Mouse (Mus musculus): Measurements from ENCODE around the gene Tmem132b. TPM values are rescaled to one million over a fixed set of nuclear protein-coding genes. Genes with fewer than 3 reads are reported as not detected.

Tmem132b gene
- polyA plus RNA-seq, 1 experiment, result not detected

- no peak for TF ChIP-seq CTCF (conservative IDR thresholded peaks at IDR 0.05; ENCODE audit: insufficient read depth, insufficient read length, low read depth, low read length)
- no peak for TF ChIP-seq POLR2A (IDR thresholded peaks at IDR 0.05; ENCODE audit: low read depth, low read length)
- H3K27me3 ChIP-seq (replicated peaks; ENCODE audit: control insufficient read depth, insufficient read depth, low read length), result no peaks in the 10 kb centered on the region
- H3K4me1 ChIP-seq (ENCODE audit: control insufficient read depth, insufficient read depth, low read length), result no peaks in the 10 kb centered on the region
- WGBS, result 83% methylated on average over 3 of the region's 3 CpGs
- no peak for DNase-seq
- H3K27ac ChIP-seq (ENCODE audit: insufficient read depth, low read depth, low read length), result no peak overlapping the region
- no peak overlapping the region for H3K4me3 ChIP-seq (ENCODE audit: insufficient read depth, low read depth, low read length)
- no peaks in the 10 kb centered on the region for H3K36me3 ChIP-seq (ENCODE audit: control insufficient read depth, insufficient read depth, low read length)
Observed at GRCm38 (mm10) chr5:125829342-125829741, 297.8 kb downstream of the Tmem132b start.

DNA sequence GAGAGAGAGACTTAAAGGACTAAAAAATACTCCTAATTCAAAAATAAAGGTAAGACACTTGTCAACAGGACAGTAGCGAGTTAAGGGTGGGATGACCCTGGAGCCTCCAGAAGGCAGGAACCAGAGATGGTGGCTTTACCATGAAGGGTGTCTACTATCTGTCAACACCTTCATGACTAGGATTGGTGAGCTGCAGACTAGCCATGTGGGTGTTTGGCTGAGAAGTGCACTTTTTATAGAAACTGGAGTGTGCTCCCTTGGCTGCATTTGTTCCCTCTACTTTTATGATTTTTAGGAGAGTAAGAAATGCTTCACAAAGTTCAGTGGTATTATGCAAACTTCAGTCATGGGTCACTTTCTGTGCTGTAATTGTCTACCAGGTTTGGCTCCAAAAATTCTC lies 304.3 kb downstream of the Tmem132b start:
- 80% methylated on average over 1 of the region's 1 CpGs for WGBS
- H3K4me3 ChIP-seq (ENCODE audit: insufficient read depth, low read depth, low read length), result no peak overlapping the region
- H3K27me3 ChIP-seq (replicated peaks; ENCODE audit: control insufficient read depth, insufficient read depth, low read length), result no peaks in the 10 kb centered on the region
- no peak overlapping the region for H3K27ac ChIP-seq (ENCODE audit: insufficient read depth, low read depth, low read length)
- DNase-seq, result no peak
- H3K4me1 ChIP-seq (ENCODE audit: control insufficient read depth, insufficient read depth, low read length), result no peaks in the 10 kb centered on the region
- TF ChIP-seq CTCF (conservative IDR thresholded peaks at IDR 0.05; ENCODE audit: insufficient read depth, insufficient read length, low read depth, low read length), result no peak
- TF ChIP-seq POLR2A (IDR thresholded peaks at IDR 0.05; ENCODE audit: low read depth, low read length), result no peak
- no peaks in the 10 kb centered on the region for H3K36me3 ChIP-seq (ENCODE audit: control insufficient read depth, insufficient read depth, low read length)

DNA sequence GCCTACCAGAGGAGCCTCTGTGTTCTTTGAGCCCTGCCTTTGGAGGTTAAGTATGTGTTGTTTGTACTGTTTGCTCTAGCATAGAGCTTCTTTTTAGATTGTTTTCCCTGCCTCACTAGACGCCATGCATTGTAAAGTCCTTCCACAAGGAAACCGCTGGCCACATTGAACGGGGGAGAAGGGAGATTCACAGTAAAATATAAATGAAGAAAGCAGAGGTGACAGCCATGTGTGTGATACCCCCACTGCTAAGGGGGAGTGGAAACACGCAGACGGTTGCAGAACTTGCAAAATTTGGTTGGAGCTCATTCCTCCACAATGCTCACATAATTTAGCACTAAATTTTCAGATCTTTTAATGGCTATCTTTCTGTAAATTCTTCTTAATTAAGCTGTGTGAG lies 305.2 kb downstream of the Tmem132b start:
- TF ChIP-seq POLR2A (IDR thresholded peaks at IDR 0.05; ENCODE audit: low read depth, low read length) (no peak), CTCF (conservative IDR thresholded peaks at IDR 0.05; ENCODE audit: insufficient read depth, insufficient read length, low read depth, low read length) (no peak)
- WGBS, result 52% methylated on average over 5 of the region's 5 CpGs
- no peak for DNase-seq
- Histone ChIP-seq H3K4me1 (ENCODE audit: control insufficient read depth, insufficient read depth, low read length) (no peaks in the 10 kb centered on the region), H3K27me3 (replicated peaks; ENCODE audit: control insufficient read depth, insufficient read depth, low read length) (no peaks in the 10 kb centered on the region), H3K4me3 (ENCODE audit: insufficient read depth, low read depth, low read length) (no peak overlapping the region), H3K27ac (ENCODE audit: insufficient read depth, low read depth, low read length) (no peak overlapping the region), H3K36me3 (ENCODE audit: control insufficient read depth, insufficient read depth, low read length) (no peaks in the 10 kb centered on the region)

Other genes starting within 250 kb of the Tmem132b start
- 35.5 and 42.8 TPM in 2 replicates for gene Scarb1, start 190.7 kb upstream of the Tmem132b start, polyA plus RNA-seq (2012; rRNA removed)
- gene Gm10382, start 142.5 kb upstream of the Tmem132b start, polyA plus RNA-seq (2012; rRNA removed), result 0.33 and 0.58 TPM in 2 replicates
- gene Ubc, start 141.6 kb upstream of the Tmem132b start, polyA plus RNA-seq (2012; rRNA removed), result 1,123 and 1,352 TPM in 2 replicates
- 10.8 and 16.4 TPM in 2 replicates for gene Dhx37, start 97.7 kb upstream of the Tmem132b start, polyA plus RNA-seq (2012; rRNA removed)
- gene Bri3bp, start 90.2 kb upstream of the Tmem132b start, polyA plus RNA-seq (2012; rRNA removed), result 12.1 and 13.0 TPM in 2 replicates
- gene Aacs, start 56.0 kb upstream of the Tmem132b start, polyA plus RNA-seq (2012; rRNA removed), result 102 and 131 TPM in 2 replicates